Mouse (Mus musculus): ENCODE results near the gene Hus1. TPM values are rescaled to one million over a fixed set of nuclear protein-coding genes. Genes with fewer than 3 reads are reported as not detected.

Hus1 gene
- polyA plus RNA-seq, 1 experiment from 2014 or later: 19.0 TPM

Other genes with a start within 250 kb of the Hus1 start
- gene Pkd1l1, start 37.9 kb downstream of the Hus1 start, polyA plus RNA-seq (2014; fragmentation: Nextera tagmentation; extraction: Ambion mirVana): 0.07 TPM in 1 of 2 replicates, not detected in the other
- gene Gm11992, start 37.4 kb upstream of the Hus1 start, polyA plus RNA-seq (2014; fragmentation: Nextera tagmentation; extraction: Ambion mirVana): 0.79 and 1.3 TPM in 2 replicates
- gene Sun3, start 37.8 kb upstream of the Hus1 start, polyA plus RNA-seq (2014; fragmentation: Nextera tagmentation; extraction: Ambion mirVana): 0.23 TPM in 1 of 2 replicates, not detected in the other
- 7.7 and 8.8 TPM in 2 replicates for gene Upp1, start 106.9 kb upstream of the Hus1 start, polyA plus RNA-seq (2014; fragmentation: Nextera tagmentation; extraction: Ambion mirVana)
- 0.01 TPM in 1 of 2 replicates, not detected in the other for gene Abca13, start 180.8 kb upstream of the Hus1 start, polyA plus RNA-seq (2014; fragmentation: Nextera tagmentation; extraction: Ambion mirVana)